Mouse (Mus musculus) heart, embryonic 16.5 days (tissue): ENCODE measurements around the gene Med15. TPM values are rescaled to one million over a fixed set of nuclear protein-coding genes. Genes with fewer than 3 reads are reported as not detected.

Experiments
- ATAC-seq: fragments of 200-750 bp; cut with Nextera tagmentation; replicated peaks from 2 replicates; pipeline ENCODE4 v1.8.0; 2017; ENCODE audit warnings: moderate number of reproducible peaks; ENCODE audit not compliant: insufficient read depth, low FRiP score; ENCODE audit errors: extremely low read depth
- H3K27ac ChIP-seq: fragments of 300-500 bp; sonication (generic); 2 replicates; pipeline ENCODE4 v1.5.1; 2014; ENCODE audit warnings: mild to moderate bottlenecking, low read length, control low read depth, moderate library complexity
- H3K27me3 ChIP-seq: fragments of 300-500 bp; sonication (generic); 2 replicates; pipeline ENCODE4 v1.6.1; 2014; ENCODE audit warnings: low read length, mixed read lengths; ENCODE audit not compliant: control insufficient read depth, insufficient read depth
- H3K36me3 ChIP-seq: fragments of 300-500 bp; sonication (generic); 2 replicates; pipeline ENCODE4 v1.6.1; 2014; ENCODE audit not compliant: control insufficient read depth, insufficient read depth
- H3K4me1 ChIP-seq: fragments of 300-500 bp; sonication (generic); 2 replicates; pipeline ENCODE4 v1.6.1; 2014; ENCODE audit warnings: low read length, mixed read lengths; ENCODE audit not compliant: control insufficient read depth, insufficient read depth
- H3K4me2 ChIP-seq: fragments of 300-500 bp; sonication (generic); 2 replicates; pipeline ENCODE4 v1.6.1; 2014; ENCODE audit warnings: low read depth, mild to moderate bottlenecking, control low read depth, low read length
- H3K4me3 ChIP-seq: fragments of 300-500 bp; sonication (generic); 2 replicates; pipeline ENCODE4 v1.5.1; 2014; ENCODE audit warnings: mild to moderate bottlenecking, control low read depth, low read length
- H3K9ac ChIP-seq: fragments of 300-500 bp; sonication (generic); 2 replicates; pipeline ENCODE4 v1.6.1; 2014; ENCODE audit warnings: low read length, control low read depth
- H3K9me3 ChIP-seq: fragments of 300-500 bp; sonication (generic); replicated peaks from 2 replicates; pipeline ENCODE4 v1.6.1; 2016; ENCODE audit warnings: low read length; ENCODE audit not compliant: control insufficient read depth
- WGBS: fragments of 180-500 bp; shearing (Covaris S2); extraction: QIAGEN DNeasy Blood & Tissue Kit; methylation state at CpG from one replicate; pipeline ENCODE4 v1.1.7; 2014; 5-methylcytosine and 5-hydroxymethylcytosine counted together
- polyA plus RNA-seq: library from polyadenylated mRNA; unstranded; fragments of >200 nt; fragmentation: Nextera tagmentation; extraction: Ambion mirVana; gene quantifications from 2 replicates; pipeline ENCODE4 v1.2.1, GENCODE M21; 2015

Gene Med15
- polyA plus RNA-seq, 1 experiment from 2014 or later: 35.9 TPM

GRCm38 (mm10) chr16:17759813-17760321, 27.2 kb upstream of the Med15 start:
- peaks cover 4% of the 10 kb centered on the region; the same call in 1 of the 2 replicates for H3K36me3 ChIP-seq
- peak overlapping the region; percentile 98 for H3K4me2 ChIP-seq
- ATAC-seq: peak; percentile 41
- 1% methylated on average over 54 of the region's 54 CpGs for WGBS
- H3K4me3 ChIP-seq: peak overlapping the region; percentile 72
- H3K4me1 ChIP-seq: peaks cover 12% of the 10 kb centered on the region
- H3K9me3 ChIP-seq: no peaks in the 10 kb centered on the region
- H3K9ac ChIP-seq: peak overlapping the region; percentile 89
- peak overlapping the region; percentile 58 for H3K27ac ChIP-seq
- H3K27me3 ChIP-seq: no peaks in the 10 kb centered on the region

GRCm38 (mm10) chr16:17759344-17759773, 26.7 kb upstream of the Med15 start, which contains the start of gene Klhl22:
Gene Klhl22 (plus strand): TSS chr16:17759618.
- WGBS: under 1% methylated on average over 27 of the region's 28 CpGs
- Histone ChIP-seq H3K9ac (peak within 1 kb of the TSS; percentile 89), H3K4me2 (peak within 1 kb of the TSS; percentile 98), H3K27ac (peak within 1 kb of the TSS; percentile 58), H3K9me3 (no peaks in the 10 kb centered on the region), H3K27me3 (no peaks in the 10 kb centered on the region), H3K4me1 (peaks cover 12% of the 10 kb centered on the region), H3K4me3 (peak within 1 kb of the TSS; percentile 72), H3K36me3 (peaks cover 1% of the 10 kb centered on the region; the same call in 1 of the 2 replicates)
- ATAC-seq: peak; percentile 97

DNA sequence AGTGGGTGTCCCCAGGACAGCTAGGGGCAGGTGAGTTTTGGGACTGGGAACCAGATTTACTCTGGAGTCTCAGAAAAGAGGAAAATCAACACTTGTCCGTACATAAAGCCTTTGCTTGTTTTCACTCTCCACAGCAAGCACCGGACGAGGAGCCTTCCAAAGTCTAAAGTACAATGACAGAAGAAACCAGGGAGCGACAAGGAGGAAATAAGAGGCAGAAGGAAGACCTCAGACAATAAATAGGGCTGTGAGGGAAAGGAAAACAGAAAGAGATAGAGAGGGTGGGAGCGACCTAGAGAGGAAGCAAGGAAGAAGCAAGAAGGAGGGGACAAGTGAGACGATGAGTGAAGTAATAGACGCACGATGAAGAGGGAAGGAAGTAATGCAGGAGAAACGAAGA, 26.2 kb upstream of the Med15 start:
- no peaks in the 10 kb centered on the region for H3K9me3 ChIP-seq
- H3K27me3 ChIP-seq: no peaks in the 10 kb centered on the region
- H3K9ac ChIP-seq: peak overlapping the region; percentile 89
- H3K27ac ChIP-seq: peak overlapping the region; percentile 58
- peak; percentile 20; the same call in 1 of the 2 replicates for ATAC-seq
- peak overlapping the region; percentile 98 for H3K4me2 ChIP-seq
- no peaks in the 10 kb centered on the region for H3K36me3 ChIP-seq
- 41% methylated on average over 9 of the region's 9 CpGs for WGBS
- H3K4me1 ChIP-seq: peaks cover 12% of the 10 kb centered on the region
- peak overlapping the region; percentile 72 for H3K4me3 ChIP-seq

- Histone ChIP-seq H3K36me3 (no peaks in the 10 kb centered on the region), H3K9me3 (no peaks in the 10 kb centered on the region), H3K4me3 (no peak overlapping the region), H3K4me2 (no peak overlapping the region), H3K4me1 (peaks cover 16% of the 10 kb centered on the region), H3K9ac (no peak overlapping the region), H3K27ac (no peak overlapping the region), H3K27me3 (no peaks in the 10 kb centered on the region)
- ATAC-seq: no peak
- WGBS: 92% methylated on average over 1 of the region's 1 CpGs
Measured at GRCm38 (mm10) chr16:17757756-17758155, 25.1 kb upstream of the Med15 start.

GRCm38 (mm10) chr16:17753686-17754085, 21.0 kb upstream of the Med15 start:
- Histone ChIP-seq H3K4me2 (no peak overlapping the region), H3K9me3 (no peaks in the 10 kb centered on the region), H3K36me3 (no peaks in the 10 kb centered on the region), H3K27ac (no peak overlapping the region), H3K9ac (no peak overlapping the region), H3K27me3 (no peaks in the 10 kb centered on the region), H3K4me1 (peaks cover 7% of the 10 kb centered on the region), H3K4me3 (no peak overlapping the region)
- 17% methylated on average over 1 of the region's 1 CpGs for WGBS
- ATAC-seq: no peak

DNA sequence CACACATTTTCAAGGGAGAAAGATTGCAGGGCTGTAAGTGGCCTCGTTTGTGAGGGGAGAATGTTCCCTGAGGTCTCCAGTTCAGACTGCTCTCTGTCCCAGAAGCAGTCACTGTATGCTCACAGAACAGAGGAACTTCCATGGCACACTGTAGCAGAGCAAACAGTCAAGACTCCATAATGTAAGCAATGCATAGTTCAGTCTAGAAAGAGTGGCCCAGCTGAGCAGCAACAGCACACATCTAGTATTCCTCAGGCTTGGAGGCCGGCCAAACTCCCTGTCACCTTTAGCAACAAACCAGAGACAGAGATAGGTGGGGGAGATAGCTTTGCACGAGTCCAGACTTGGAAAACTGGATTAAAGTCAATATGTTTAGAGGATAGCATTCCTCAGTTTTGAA, 20.3 kb upstream of the Med15 start:
- Histone ChIP-seq H3K4me2 (no peak overlapping the region), H3K4me1 (peaks cover 6% of the 10 kb centered on the region), H3K9me3 (no peaks in the 10 kb centered on the region), H3K4me3 (no peak overlapping the region), H3K9ac (no peak overlapping the region), H3K27ac (peak overlapping the region; percentile 62), H3K36me3 (no peaks in the 10 kb centered on the region), H3K27me3 (no peaks in the 10 kb centered on the region)
- peak; percentile 37; the same call in 1 of the 2 replicates for ATAC-seq
- WGBS: 7% methylated on average over 3 of the region's 3 CpGs

- Histone ChIP-seq H3K9ac (no peak overlapping the region), H3K4me1 (no peaks in the 10 kb centered on the region), H3K27ac (no peak overlapping the region), H3K4me3 (no peak overlapping the region), H3K4me2 (no peak overlapping the region), H3K36me3 (no peaks in the 10 kb centered on the region), H3K9me3 (peaks cover 9% of the 10 kb centered on the region; the same call in 1 of the 2 replicates), H3K27me3 (no peaks in the 10 kb centered on the region)
- 72% methylated on average over 2 of the region's 2 CpGs for WGBS
- no peak for ATAC-seq
Measured at GRCm38 (mm10) chr16:17745067-17745466, 12.4 kb upstream of the Med15 start.

- H3K9ac ChIP-seq: no peak overlapping the region
- 11% methylated on average over 1 of the region's 1 CpGs for WGBS
- H3K27me3 ChIP-seq: no peaks in the 10 kb centered on the region
- peaks cover 9% of the 10 kb centered on the region; the same call in 1 of the 2 replicates for H3K9me3 ChIP-seq
- 0 out of 2 replicates have a peak, but pooled peaks cover under 1% of the 10 kb centered on the region for H3K4me1 ChIP-seq
- H3K4me2 ChIP-seq: no peak overlapping the region
- no peaks in the 10 kb centered on the region for H3K36me3 ChIP-seq
- ATAC-seq: no peak
- no peak overlapping the region for H3K27ac ChIP-seq
- no peak overlapping the region for H3K4me3 ChIP-seq
Measured at GRCm38 (mm10) chr16:17744536-17744935, 11.8 kb upstream of the Med15 start.

GRCm38 (mm10) chr16:17743279-17743678, 10.6 kb upstream of the Med15 start:
- WGBS: 38% methylated on average over 4 of the region's 4 CpGs
- Histone ChIP-seq H3K9me3 (peaks cover 9% of the 10 kb centered on the region; the same call in 1 of the 2 replicates), H3K4me2 (no peak overlapping the region), H3K4me1 (0 out of 2 replicates have a peak, but pooled peaks cover 2% of the 10 kb centered on the region), H3K27me3 (no peaks in the 10 kb centered on the region), H3K27ac (no peak overlapping the region), H3K9ac (no peak overlapping the region), H3K36me3 (no peaks in the 10 kb centered on the region), H3K4me3 (no peak overlapping the region)
- peak; percentile 32; the same call in 1 of the 2 replicates for ATAC-seq
